Mouse (Mus musculus): ENCODE measurements around the gene Jak3.

GRCm38 (mm10) chr8:71677555-71677954 lies 1.5 kb downstream of the Jak3 start:
- TF ChIP-seq CTCF (IDR thresholded peaks at IDR 0.05; ENCODE audit: borderline replicate concordance, extremely low read depth, insufficient read depth, insufficient read length) (no peak), POLR2A (IDR thresholded peaks at IDR 0.05; ENCODE audit: borderline replicate concordance, extremely low read depth, insufficient read depth, insufficient read length, poor library complexity, severe bottlenecking) (no peak)

Data from brain, embryonic 14.5 days (tissue).